Mouse (Mus musculus): Measurements from ENCODE around the gene Tmem256.

Gene Tmem256

GRCm38 (mm10) chr11:69837952-69838713 is at the start of gene Tmem256:
Gene Tmem256 (plus strand): TSS chr11:69838514.
- peak; percentile 97 for DNase-seq (ENCODE audit: low read depth, low spot score)

- no peak for DNase-seq (ENCODE audit: low read depth, low spot score)
Measured at GRCm38 (mm10) chr11:69789431-69789830, 48.9 kb upstream of the Tmem256 start.

GRCm38 (mm10) chr11:69791420-69791819 is 46.9 kb upstream of the Tmem256 start:
- DNase-seq (ENCODE audit: low read depth, low spot score) = no peak

DNA sequence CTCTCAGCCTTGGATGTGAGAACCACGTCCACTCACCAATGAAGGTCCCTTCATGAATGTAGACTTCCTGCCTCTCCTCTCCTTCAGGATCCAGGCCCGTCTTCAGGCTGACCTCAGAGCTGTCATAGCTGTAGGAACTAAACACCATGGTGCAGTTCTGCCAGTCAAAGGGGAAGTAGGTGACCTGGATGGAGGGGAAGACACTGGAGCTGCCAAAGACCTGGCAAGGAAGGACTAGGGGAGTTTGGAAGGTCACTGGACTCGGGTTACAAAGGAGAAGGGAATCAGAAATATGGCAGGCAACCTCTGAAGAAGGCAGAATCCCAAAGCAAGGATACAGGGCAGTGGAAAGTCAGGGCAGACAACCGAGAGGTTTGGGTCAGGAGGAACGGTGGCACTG is 44.9 kb upstream of the Tmem256 start:
- DNase-seq (ENCODE audit: low read depth, low spot score) = peak; percentile 54

DNA sequence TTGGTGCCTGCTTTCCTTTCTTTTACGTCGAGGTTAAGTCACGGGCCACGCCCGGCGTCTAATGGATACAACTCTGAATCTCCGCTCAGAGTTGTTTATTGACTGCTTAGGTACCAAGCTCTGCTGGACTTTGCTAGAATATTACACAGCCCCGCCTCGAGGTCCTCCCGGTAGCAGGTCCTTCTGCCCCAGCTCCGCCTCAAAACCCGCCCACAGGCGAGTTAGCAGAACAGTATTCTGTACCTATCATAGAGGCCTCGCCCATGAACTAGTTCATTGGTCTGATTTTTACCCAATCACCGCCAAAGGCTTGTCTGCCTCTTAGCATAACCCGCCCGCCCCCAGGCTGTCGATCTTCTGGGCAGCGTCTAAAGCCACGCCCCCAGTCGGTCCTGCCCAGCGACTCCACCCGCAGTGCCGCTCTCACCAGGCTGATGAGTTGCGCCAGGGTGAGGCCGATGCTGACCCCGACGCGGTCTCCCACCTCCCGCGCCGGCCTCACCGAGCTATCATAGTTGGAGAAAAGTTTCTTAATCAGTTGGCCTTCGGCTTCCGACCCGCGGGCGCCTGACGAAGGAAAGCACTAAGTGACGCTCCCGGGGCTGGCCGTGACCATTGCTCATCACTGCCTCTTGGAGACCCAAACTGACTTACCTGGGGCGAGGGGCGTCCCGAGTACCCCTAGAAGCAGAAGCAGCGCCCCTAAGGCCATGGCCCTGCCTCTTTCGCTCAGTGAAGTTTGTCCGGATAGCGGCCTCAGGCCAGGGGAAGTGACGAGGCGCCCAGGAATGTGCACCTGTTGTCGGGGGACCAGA is 42.9 kb upstream of the Tmem256 start, which contains the start of gene Chrnb1:
Gene Chrnb1 (minus strand): TSS at position 776 of the 815 bp plus-strand sequence.
- peak; percentile 96 for DNase-seq (ENCODE audit: low read depth, low spot score)

DNA sequence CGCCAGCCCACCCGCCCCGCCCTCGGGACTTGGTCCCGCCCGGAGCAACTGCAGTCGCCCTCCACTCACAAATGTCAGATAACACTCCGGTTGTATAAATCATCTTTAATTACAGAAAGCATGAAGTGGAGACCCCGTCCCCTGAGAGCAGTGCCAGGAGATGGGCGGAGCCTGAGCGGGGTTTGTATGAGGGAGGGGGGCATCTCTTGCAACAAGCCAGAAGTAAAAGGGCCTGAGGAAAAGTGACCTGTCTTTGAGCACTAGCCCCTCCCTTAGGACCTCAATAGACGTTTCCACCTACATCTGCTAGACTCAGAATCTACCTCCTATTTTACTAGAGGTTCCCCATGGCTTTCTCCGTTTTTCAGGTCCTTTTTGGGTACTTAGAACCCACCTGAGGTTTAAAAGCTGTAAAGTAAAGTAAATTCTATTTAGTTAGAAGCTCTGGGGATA is 42.3 kb upstream of the Tmem256 start:
- no peak for DNase-seq (ENCODE audit: low read depth, low spot score)

DNA sequence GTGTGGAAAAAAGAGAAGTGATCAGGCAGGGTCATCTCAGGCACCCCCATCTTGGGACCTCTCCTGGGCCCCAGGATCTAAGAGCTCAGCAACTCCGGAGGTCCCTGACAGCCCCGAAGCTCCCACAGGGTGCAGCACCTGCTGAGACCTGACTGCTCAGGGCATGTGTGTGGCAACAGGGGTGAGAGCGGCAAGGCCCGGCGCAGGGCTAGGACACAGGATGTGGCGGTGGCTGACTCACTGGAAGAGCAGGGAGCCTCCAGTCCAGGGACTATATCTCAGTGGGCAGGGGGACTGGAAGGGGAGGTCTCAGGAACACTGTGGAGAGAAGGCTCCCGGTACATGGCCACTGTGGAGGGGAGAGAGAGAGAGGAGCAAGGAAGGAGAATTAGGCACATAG is 40.4 kb upstream of the Tmem256 start:
- no peak for DNase-seq (ENCODE audit: low read depth, low spot score)

DNA sequence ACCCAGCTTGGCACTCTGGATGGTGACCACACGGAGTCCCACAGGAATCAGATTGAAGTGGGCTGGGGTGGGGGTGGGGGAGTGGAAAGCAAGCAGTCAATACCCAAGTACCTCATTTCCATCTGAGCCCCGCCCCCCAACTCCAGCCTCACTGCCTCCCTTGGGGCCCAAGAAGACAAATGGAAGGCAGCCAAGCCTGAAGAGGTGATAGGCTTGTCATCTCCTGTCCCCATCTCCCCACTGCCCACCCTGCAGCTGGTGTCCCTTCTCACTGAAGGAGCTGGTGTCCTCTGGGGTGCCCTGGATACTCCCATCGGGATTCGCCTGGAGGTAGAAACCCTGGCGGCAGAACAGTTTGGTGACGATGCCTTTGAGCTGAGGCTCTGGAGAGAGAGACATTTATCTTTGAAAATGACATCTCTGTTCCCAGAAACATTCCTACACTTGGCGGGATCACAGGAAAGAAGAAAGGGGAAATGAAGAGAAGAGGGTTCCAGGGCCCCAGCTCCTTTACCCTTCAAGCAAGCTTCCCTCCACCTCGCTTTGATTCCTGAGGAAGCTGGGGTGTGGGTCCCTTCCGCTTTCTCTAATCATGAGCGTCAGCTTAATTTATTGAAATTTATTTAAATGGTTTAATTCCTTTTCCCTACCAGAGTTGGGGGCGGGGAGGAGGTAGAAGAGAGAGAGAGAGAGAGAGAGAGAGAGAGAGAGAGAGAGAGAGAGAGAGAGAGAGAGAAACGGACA is 38.7 kb upstream of the Tmem256 start:
- no peak for DNase-seq (ENCODE audit: low read depth, low spot score)

- DNase-seq (ENCODE audit: low read depth, low spot score) = no peak
Measured at GRCm38 (mm10) chr11:69800138-69800391, 38.2 kb upstream of the Tmem256 start.

DNA sequence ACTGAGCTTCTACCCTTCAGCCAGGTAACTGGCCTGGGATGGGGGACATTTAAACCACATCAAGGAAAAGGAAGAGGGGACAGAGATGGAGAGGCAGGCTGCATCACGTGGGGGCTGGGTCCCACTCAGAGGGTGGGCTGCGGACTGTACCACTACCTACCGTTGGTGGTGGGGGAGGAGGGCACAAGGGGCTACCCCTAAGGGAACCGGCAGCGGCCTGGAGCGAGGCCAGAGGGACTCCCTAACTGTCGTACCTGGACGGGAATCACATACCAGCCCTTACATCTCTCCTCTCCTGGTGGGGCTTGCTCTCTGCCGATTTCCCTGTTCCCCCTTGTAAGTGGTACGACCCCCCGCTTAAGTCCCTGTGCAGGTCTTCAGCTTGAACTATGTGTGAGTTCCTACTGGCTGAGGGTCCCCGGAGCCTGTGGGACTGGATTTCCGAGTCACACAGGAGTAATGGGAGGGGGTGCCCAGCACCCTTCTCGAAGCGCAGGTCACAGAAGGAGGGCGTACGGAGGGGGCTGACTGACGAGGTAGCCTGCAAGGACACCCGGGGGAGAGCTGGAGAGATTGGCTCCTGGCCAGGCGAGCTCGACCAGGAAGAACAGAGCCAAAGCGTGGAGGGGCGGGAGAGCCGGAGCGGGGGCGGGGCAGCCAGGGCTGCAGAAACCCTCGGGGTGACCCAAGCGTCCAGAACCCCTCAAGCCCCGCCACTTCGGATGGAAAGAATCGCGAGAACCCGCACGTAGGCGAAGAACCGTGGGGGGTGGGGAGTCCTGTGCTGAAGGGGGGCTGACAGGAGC is 37.7 kb upstream of the Tmem256 start:
- no peak for DNase-seq (ENCODE audit: low read depth, low spot score)

GRCm38 (mm10) chr11:69801379-69801977 is 36.8 kb upstream of the Tmem256 start, which contains the start of gene Fgf11:
Gene Fgf11 (minus strand): TSS chr11:69801857.
- no peak for DNase-seq (ENCODE audit: low read depth, low spot score)

DNA sequence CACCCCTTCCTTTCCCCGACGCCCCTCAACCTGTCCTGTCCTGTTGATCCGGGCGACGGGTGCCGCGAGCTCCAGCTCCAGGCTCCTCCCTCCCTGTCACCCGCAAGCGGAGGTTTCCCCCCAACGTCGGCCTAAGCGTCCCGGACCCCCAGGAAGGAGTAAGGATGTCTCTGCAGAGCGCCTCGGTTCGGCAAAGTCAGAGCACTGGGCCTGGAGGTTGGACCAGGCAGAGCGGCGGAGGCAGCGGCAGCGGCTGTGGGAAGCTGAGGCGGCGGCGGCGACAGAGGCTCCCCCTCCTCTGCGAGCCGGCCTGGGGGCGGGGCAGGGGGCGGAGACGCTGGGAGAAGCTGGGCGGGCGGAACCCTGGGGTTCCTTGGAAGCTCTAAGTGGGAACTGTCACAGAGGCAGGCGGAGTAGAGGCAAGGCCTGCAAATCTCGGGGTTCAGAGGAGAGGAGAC is 35.6 kb upstream of the Tmem256 start:
- peak; percentile 53 for DNase-seq (ENCODE audit: low read depth, low spot score)

DNA sequence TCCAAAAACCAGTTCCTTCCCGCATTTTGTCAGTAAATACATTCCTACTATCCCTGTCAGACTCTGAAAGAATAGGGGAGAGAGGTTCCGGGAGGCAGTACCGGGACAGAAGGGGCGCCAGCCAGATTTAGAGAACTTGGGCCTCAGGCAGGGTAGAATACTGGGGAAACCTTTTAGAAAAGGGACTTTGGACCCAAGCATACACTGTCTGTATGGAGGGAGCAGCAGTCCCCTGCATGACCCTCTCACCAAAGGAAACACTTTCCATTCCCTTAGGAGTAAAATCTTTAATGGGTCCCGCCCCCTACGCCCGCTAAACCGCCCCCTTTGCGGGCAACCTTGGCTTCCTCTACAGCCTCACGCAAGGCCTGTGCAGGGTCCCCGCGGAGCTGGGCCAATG is 35.0 kb upstream of the Tmem256 start:
- DNase-seq (ENCODE audit: low read depth, low spot score) = no peak

DNA sequence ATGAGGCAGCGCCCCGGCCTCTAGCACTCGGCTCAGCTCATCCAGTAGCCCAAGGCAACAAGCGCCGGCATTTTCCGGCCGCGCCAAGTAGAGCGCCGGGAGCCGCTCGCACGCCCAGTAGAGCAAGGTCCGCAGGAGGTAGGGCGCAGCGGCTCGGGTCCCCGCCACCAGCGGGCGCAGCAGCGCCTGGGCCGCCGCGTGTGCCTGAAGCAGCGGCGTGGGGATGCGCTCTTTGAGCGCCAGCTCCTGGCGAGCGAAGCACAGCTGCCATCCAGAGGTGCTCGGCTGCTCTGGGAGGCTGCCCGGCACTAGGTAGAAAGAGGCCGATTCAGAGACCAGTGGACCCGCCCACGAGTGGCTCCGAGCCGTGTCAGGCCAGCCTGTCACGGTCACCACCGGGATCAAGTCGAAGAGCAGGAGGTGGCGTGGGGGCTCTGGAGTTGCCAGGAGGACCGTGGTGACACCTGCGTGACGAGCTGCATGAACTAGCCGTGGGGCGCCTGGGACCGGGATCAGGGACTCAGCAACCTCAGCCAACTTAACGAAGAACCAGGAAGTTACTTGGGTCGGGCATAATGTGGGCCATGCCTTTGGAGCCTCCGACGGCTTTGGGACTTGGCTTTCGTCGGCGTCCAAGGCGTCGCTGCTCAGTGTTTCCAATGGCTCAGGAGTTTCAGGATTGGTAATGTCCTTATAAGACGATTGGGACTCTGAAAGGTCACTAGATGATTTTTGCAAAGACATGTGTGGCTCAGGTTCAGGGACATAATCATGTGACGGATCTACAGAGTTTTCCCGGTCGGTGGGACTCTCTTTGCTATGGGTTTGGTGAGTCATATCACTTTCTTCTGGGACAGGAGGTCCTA is 34.3 kb upstream of the Tmem256 start:
- peak; percentile 62 for DNase-seq (ENCODE audit: low read depth, low spot score)

- DNase-seq (ENCODE audit: low read depth, low spot score) = no peak
Measured at GRCm38 (mm10) chr11:69804652-69804940, 33.7 kb upstream of the Tmem256 start.

DNA sequence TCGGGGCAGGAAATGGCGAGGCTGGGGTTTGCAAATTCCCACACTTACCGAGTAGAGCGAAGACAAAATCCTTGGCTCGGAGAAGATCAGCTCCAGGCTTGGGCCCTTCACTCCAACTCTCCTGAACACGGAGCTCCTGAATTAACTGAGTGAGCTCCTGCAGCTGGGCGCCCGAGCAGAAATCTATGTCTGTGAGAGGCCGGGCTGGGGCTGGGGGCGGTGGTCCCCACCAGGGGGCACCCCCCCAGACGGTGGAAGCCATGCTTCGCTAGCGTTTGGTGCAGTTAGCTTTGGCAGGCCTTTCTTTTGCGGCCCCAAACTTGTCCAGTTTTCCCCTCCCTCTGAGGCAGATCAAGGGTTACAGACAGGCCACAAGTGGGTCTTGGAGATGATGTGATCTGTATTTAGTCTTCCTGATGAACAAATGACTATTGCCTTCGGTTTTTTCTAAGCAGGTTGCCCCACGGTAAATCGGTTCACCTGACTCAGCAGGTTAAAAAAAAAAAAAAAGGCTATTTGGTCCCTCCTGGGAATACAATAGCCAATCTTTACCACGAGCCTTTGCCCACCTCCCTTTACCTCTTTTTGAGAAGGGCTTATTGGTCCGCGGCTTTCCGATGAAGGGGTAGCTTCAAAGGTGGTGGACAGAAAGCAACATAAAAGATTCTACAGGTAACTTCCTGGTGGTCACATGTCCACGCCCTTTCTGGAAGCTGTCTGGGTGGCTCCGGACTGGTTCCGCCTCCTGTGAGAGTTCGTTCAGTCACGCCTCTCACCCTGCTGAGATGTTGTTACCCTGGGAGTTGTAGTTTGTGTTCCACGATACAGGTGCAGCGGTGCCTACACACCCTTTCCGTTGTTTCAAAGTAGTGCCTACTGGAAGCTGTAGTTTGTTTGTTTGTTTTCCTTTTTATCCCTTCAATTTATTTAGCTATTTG is 33.1 kb upstream of the Tmem256 start, which contains the start of gene Tmem102:
Gene Tmem102 (minus strand): TSS at position 653 of the 938 bp plus-strand sequence.
- no peak for DNase-seq (ENCODE audit: low read depth, low spot score)

- DNase-seq (ENCODE audit: low read depth, low spot score) = no peak
Measured at GRCm38 (mm10) chr11:69806378-69806777, 31.9 kb upstream of the Tmem256 start.

DNA sequence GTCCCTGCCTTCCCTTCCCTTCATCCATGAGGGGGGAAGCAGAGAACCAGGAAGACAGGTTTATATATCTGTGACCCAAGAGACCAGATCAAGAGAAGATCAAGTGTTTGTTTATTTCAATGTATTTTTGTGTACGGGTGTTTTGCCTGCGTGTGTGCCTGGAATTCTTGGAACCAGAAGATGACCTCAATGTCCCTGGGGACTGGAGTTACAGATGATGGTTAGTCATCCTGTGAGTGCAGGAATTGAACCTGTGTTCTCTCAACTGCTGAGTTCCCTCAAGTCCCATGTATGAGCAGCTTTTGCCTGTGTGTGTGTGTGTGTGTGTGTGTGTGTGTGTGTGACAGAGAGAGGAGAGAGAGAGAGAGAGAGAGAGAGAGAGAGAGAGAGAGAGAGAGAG is 30.7 kb upstream of the Tmem256 start:
- DNase-seq (ENCODE audit: low read depth, low spot score) = no peak

- DNase-seq (ENCODE audit: low read depth, low spot score) = no peak
Measured at GRCm38 (mm10) chr11:69810280-69810679, 28.0 kb upstream of the Tmem256 start.

Data from skeletal muscle tissue, adult 2 months (tissue).